Mouse (Mus musculus) forebrain, embryonic 11.5 days (tissue): Measurements from ENCODE around the gene Cntf. TPM values are rescaled to one million over a fixed set of nuclear protein-coding genes. Genes with fewer than 3 reads are reported as not detected.

ENCODE experiments used
- polyA plus RNA-seq: library from polyadenylated mRNA; unstranded; fragments of >200 nt; fragmentation: Nextera tagmentation; extraction: Ambion mirVana; gene quantifications from 2 replicates; pipeline ENCODE4 v1.2.1, GENCODE M21; 2014

Gene Cntf
- polyA plus RNA-seq, 1 experiment from 2014 or later = 0.80 TPM

Other genes with a start within 250 kb of the Cntf start
- 25.0 and 28.7 TPM in 2 replicates for gene Fam111a, start 219.9 kb downstream of the Cntf start, polyA plus RNA-seq
- gene Gm4952, start 165.7 kb downstream of the Cntf start, polyA plus RNA-seq = not detected in 2 replicates
- gene Glyat, start 132.3 kb downstream of the Cntf start, polyA plus RNA-seq = not detected in 2 replicates
- gene Olfr1442, start 95.2 kb downstream of the Cntf start, polyA plus RNA-seq = not detected in 2 replicates
- not detected in 2 replicates for gene Olfr1443, start 87.5 kb downstream of the Cntf start, polyA plus RNA-seq
- gene Keg1, start 69.8 kb downstream of the Cntf start, polyA plus RNA-seq = not detected in 2 replicates
- 11.6 and 11.9 TPM in 2 replicates for gene Zfp91, start 30.5 kb upstream of the Cntf start, polyA plus RNA-seq
- 1.2 and 1.3 TPM in 2 replicates for gene Lpxn, start 30.6 kb upstream of the Cntf start, polyA plus RNA-seq
- gene Gm5244, start 81.0 kb upstream of the Cntf start, polyA plus RNA-seq = not detected in 2 replicates
- gene Olfr1444, start 91.7 kb upstream of the Cntf start, polyA plus RNA-seq = not detected in 2 replicates
- not detected in 2 replicates for gene Olfr1445, start 118.2 kb upstream of the Cntf start, polyA plus RNA-seq
- not detected in 2 replicates for gene Olfr1446, start 127.9 kb upstream of the Cntf start, polyA plus RNA-seq
- not detected in 2 replicates for gene Olfr1447, start 138.1 kb upstream of the Cntf start, polyA plus RNA-seq
- gene Olfr1448, start 158.8 kb upstream of the Cntf start, polyA plus RNA-seq = not detected in 2 replicates
- not detected in 2 replicates for gene Olfr1449, start 165.2 kb upstream of the Cntf start, polyA plus RNA-seq
- gene Olfr1450, start 184.6 kb upstream of the Cntf start, polyA plus RNA-seq = not detected in 2 replicates
- gene Olfr1451, start 229.4 kb upstream of the Cntf start, polyA plus RNA-seq = not detected in 2 replicates